ENCODE assay signal across 9 mouse cellular contexts in the genomic region with DNA sequence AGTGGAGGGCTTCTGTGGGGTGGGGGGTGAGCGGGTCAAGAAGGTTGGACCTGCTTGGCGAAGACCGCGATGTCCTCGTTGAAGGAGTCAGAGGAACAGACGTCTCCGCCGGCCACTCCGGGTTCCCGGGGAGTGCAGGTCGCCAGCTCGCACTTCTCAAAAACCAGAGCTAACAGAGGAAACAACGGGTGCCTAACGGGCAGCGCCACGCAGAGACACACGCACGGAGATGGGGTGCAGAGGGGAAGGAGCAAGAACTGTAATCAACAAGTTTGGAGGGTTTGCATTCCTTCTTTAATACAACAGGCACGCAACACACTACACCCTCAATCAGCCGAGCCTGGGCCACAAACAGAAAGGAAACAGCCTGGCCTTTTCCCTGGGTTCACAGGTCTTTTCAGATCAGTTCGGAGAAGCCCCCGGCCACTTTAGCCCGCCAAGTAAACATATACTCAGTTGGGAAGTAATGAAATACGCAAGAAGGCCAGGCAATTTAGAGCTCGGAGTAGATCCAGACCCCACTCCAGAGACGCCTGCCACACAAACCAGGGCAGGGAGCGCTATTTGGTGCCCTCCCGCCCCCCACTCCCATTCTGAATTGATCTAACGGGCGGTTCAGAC. TPM values are rescaled to one million over a fixed set of nuclear protein-coding genes. Genes with fewer than 3 reads are reported as not detected.
DNase-seq lines count a peak whose midpoint lies in the region; ATAC-seq lines count a peak whose summit lies in the region.
"Had no signal": no experiment of that assay in that cellular context is flagged by ENCODE, and none has a peak within 500 bp of the region (broad histone marks: within the 10 kb centered on the region; RNA-seq: fewer than 3 reads in every experiment).

No protein-coding gene starts in this region.

- H3K27ac ChIP-seq in neural tube, embryonic 11.5 days (ENCODE audit: low read depth, low read length) = peak overlapping the region; percentile 99
- peak overlapping the region; percentile 96 for H3K27ac ChIP-seq in forebrain, embryonic 11.5 days (ENCODE audit: low read depth, low read length)
- H3K27ac ChIP-seq in intestine, embryonic 16.5 days (ENCODE audit: low read length) = peak overlapping the region; percentile 96
- H3K27ac ChIP-seq in midbrain, embryonic 10.5 days (replicated peaks) = peak overlapping the region; percentile 94

- H3K9me3 ChIP-seq in neural tube, embryonic 11.5 days (ENCODE audit: control insufficient read depth, low read length) = no peaks in the 10 kb centered on the region
- no peaks in the 10 kb centered on the region for H3K9me3 ChIP-seq in forebrain, embryonic 11.5 days (ENCODE audit: control insufficient read depth, low read length)
- H3K9me3 ChIP-seq in intestine, embryonic 16.5 days (ENCODE audit: control insufficient read depth, low read length) = no peaks in the 10 kb centered on the region
- H3K9me3 ChIP-seq in midbrain, embryonic 10.5 days (replicated peaks) = no peaks in the 10 kb centered on the region

- H3K27me3 ChIP-seq in neural tube, embryonic 11.5 days (ENCODE audit: control insufficient read depth, insufficient read depth, low read length) = no peaks in the 10 kb centered on the region
- H3K27me3 ChIP-seq in forebrain, embryonic 11.5 days (ENCODE audit: control insufficient read depth, insufficient read depth, low read length) = peaks cover 2% of the 10 kb centered on the region; the same call in 1 of the 2 replicates
- H3K27me3 ChIP-seq in intestine, embryonic 16.5 days (replicated peaks; ENCODE audit: control insufficient read depth, insufficient read depth, low read length) = peaks cover 6% of the 10 kb centered on the region; the same call in 1 of the 2 replicates
- peaks cover 44% of the 10 kb centered on the region for H3K27me3 ChIP-seq in midbrain, embryonic 10.5 days (ENCODE audit: low read depth, poor library complexity, severe bottlenecking)

- H3K4me2 ChIP-seq in neural tube, embryonic 11.5 days (ENCODE audit: low read depth) = peak overlapping the region; percentile 99
- H3K4me2 ChIP-seq in forebrain, embryonic 11.5 days (ENCODE audit: low read depth, low read length, severe bottlenecking) = peak overlapping the region; percentile 82
- H3K4me2 ChIP-seq in intestine, embryonic 16.5 days (ENCODE audit: low read depth, low read length) = peak overlapping the region; percentile 74

- WGBS in neural tube, embryonic 11.5 days = under 1% methylated on average over 30 of the region's 30 CpGs
- WGBS in forebrain, embryonic 11.5 days = under 1% methylated on average over 30 of the region's 30 CpGs
- 2% methylated on average over 30 of the region's 30 CpGs for WGBS in intestine, embryonic 16.5 days
- 0% methylated on average over 30 of the region's 30 CpGs for whole genome bisulfite sequencing in midbrain, embryonic 10.5 days

- H3K36me3 ChIP-seq in neural tube, embryonic 11.5 days (ENCODE audit: control insufficient read depth, insufficient read depth, low read length) = no peaks in the 10 kb centered on the region; the same call in 1 of the 2 replicates
- H3K36me3 ChIP-seq in forebrain, embryonic 11.5 days (ENCODE audit: control insufficient read depth, insufficient read depth, low read length) = no peaks in the 10 kb centered on the region
- no peaks in the 10 kb centered on the region for H3K36me3 ChIP-seq in intestine, embryonic 16.5 days (ENCODE audit: control insufficient read depth, insufficient read depth, low read length)
- H3K36me3 ChIP-seq in midbrain, embryonic 10.5 days = peaks cover 32% of the 10 kb centered on the region

- ATAC-seq in neural tube, embryonic 11.5 days (ENCODE audit: insufficient read depth, low FRiP score, low TSS enrichment) = no peak
- no peak for ATAC-seq in forebrain, embryonic 11.5 days (replicated peaks; ENCODE audit: low FRiP score)
- no peak for ATAC-seq in intestine, embryonic 16.5 days
- ATAC-seq in granulocyte monocyte progenitor cell, adult 5-6 weeks (replicated peaks; ENCODE audit: poor library complexity, severe bottlenecking) = no peak

- H3K9ac ChIP-seq in neural tube, embryonic 11.5 days (ENCODE audit: low read length) = peak overlapping the region; percentile 85
- peak overlapping the region; percentile 97 for H3K9ac ChIP-seq in forebrain, embryonic 11.5 days (ENCODE audit: low read length)
- H3K9ac ChIP-seq in intestine, embryonic 16.5 days (ENCODE audit: low read depth, low read length) = peak overlapping the region; percentile 88

- peak; percentile 65 for DNase-seq in neural tube, embryonic 11.5 days (ENCODE audit: low spot score)
- DNase-seq in neural tube, embryonic 10.5 days (ENCODE audit: extremely low spot score, low spot score) = no peak
- DNase-seq in forebrain, embryonic 11.5 days (ENCODE audit: low spot score) = peak; percentile 69
- peak; percentile 66 for DNase-seq in midbrain, embryonic 10.5 days (ENCODE audit: low spot score)
- no peak for DNase-seq in spleen, postnatal 36 days (ENCODE audit: low spot score in 2 of 2)
- no peak for DNase-seq in testis, postnatal 14 days (ENCODE audit: low spot score)

- H3K4me1 ChIP-seq in neural tube, embryonic 11.5 days (ENCODE audit: control insufficient read depth, insufficient read depth, low read length) = peaks cover 26% of the 10 kb centered on the region
- peaks cover 8% of the 10 kb centered on the region for H3K4me1 ChIP-seq in forebrain, embryonic 11.5 days (replicated peaks; ENCODE audit: control insufficient read depth, insufficient read depth, low read length)
- H3K4me1 ChIP-seq in intestine, embryonic 16.5 days (ENCODE audit: control insufficient read depth, insufficient read depth, low read length) = 0 out of 2 replicates have a peak, but pooled peaks cover 4% of the 10 kb centered on the region
- H3K4me1 ChIP-seq in midbrain, embryonic 10.5 days = peaks cover 70% of the 10 kb centered on the region

- H3K4me3 ChIP-seq in neural tube, embryonic 11.5 days (ENCODE audit: low read depth, low read length) = peak overlapping the region; percentile 87
- peak overlapping the region; percentile 75 for H3K4me3 ChIP-seq in forebrain, embryonic 11.5 days (ENCODE audit: low read depth, low read length)
- H3K4me3 ChIP-seq in intestine, embryonic 16.5 days (ENCODE audit: low read length) = peak overlapping the region; percentile 69
- H3K4me3 ChIP-seq in midbrain, embryonic 10.5 days = peak overlapping the region; percentile 83

RNA-seq across cellular contexts. Expression of a gene that starts 4.1 kb away (rescaled TPM):
- 111 and 117 TPM in 2 replicates for polyA plus RNA-seq in neural tube, embryonic 11.5 days (2014; fragmentation: Nextera tagmentation; extraction: Ambion mirVana)
- polyA plus RNA-seq in forebrain, embryonic 11.5 days (2014; fragmentation: Nextera tagmentation; extraction: Ambion mirVana) = 75.4 and 77.2 TPM in 2 replicates
- 25.7 and 26.8 TPM in 2 replicates for polyA plus RNA-seq in intestine, embryonic 16.5 days (2015; fragmentation: Nextera tagmentation; extraction: Ambion mirVana)
- 34.4 and 44.0 TPM in 2 replicates for polyA plus RNA-seq in midbrain, embryonic 10.5 days (2016; fragmentation: Nextera tagmentation; extraction: Ambion mirVana)
- not detected in 2 replicates for total RNA-seq in granulocyte monocyte progenitor cell, adult 5-6 weeks (2014; fragmentation: Nextera tagmentation)
- not detected in 2 replicates for total RNA-seq in granulocyte monocyte progenitor cell, adult 5-6 weeks (2017)
- total RNA-seq: neutrophil, adult 5-6 weeks had no signal

Comparison
In these comparisons a context has a peak if more than half of its experiments do, and no peak if none do; other contexts are left out.
1. DNase-seq: peak in neural tube, embryonic 11.5 days (single experiment), forebrain, embryonic 11.5 days (single experiment) and midbrain, embryonic 10.5 days (single experiment); none in neural tube, embryonic 10.5 days (single experiment), spleen, postnatal 36 days (0 of 2) and testis, postnatal 14 days (single experiment).
2. Peak in every context shown above with its lines, with median percentiles within 50 percentile points of each other: H3K27ac ChIP-seq, H3K4me2 ChIP-seq, H3K4me3 ChIP-seq and H3K9ac ChIP-seq.